Mouse (Mus musculus): ENCODE data around the gene Cfap45. TPM values are rescaled to one million over a fixed set of nuclear protein-coding genes. Genes with fewer than 3 reads are reported as not detected.

Gene Cfap45
- polyA plus RNA-seq, 1 experiment from 2014 or later: 2.4 TPM

DNA sequence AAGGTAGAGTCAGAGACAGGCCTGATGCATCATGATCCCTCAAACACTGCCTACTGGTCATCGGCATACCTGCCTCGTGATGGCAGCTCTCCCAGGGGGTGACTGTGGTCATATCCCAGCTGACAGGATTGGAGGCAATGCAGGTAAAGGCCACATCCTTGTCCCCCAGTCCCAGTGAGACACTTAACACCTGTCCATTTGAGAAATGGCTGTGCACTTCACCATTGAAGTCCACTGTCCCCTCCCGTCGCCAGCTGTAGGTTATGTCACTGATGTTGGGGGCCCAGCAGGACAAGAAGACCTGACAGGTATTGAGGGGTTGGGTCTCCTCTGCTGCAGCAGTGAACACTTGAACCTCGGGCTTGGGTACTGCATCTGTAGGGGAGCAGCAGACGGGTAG is 63.7 kb downstream of the Cfap45 start:
- Histone ChIP-seq H3K27me3 (replicated peaks; ENCODE audit: control insufficient read depth, insufficient read depth, low read length) (peaks cover 7% of the 10 kb centered on the region; the same call in 1 of the 2 replicates), H3K4me1 (ENCODE audit: control insufficient read depth, insufficient read depth, low read length) (peaks cover 12% of the 10 kb centered on the region), H3K36me3 (ENCODE audit: control insufficient read depth, insufficient read depth, low read length) (no peaks in the 10 kb centered on the region), H3K4me2 (ENCODE audit: low read length) (no peak overlapping the region), H3K4me3 (ENCODE audit: low read depth, low read length) (no peak overlapping the region), H3K9me3 (replicated peaks; ENCODE audit: control insufficient read depth, low read length) (no peaks in the 10 kb centered on the region), H3K27ac (ENCODE audit: low read depth, low read length) (no peak overlapping the region), H3K9ac (ENCODE audit: low read length) (no peak overlapping the region)
- WGBS: 81% methylated on average over 6 of the region's 6 CpGs
- DNase-seq (ENCODE audit: low spot score): no peak
- ATAC-seq: no peak

- H3K9ac ChIP-seq (ENCODE audit: low read length): no peak overlapping the region
- peaks cover 12% of the 10 kb centered on the region for H3K4me1 ChIP-seq (ENCODE audit: control insufficient read depth, insufficient read depth, low read length)
- no peak overlapping the region for H3K4me3 ChIP-seq (ENCODE audit: low read depth, low read length)
- peaks cover 7% of the 10 kb centered on the region; the same call in 1 of the 2 replicates for H3K27me3 ChIP-seq (replicated peaks; ENCODE audit: control insufficient read depth, insufficient read depth, low read length)
- H3K36me3 ChIP-seq (ENCODE audit: control insufficient read depth, insufficient read depth, low read length): no peaks in the 10 kb centered on the region
- ATAC-seq: peak; percentile 2; the same call in 1 of the 2 replicates
- H3K4me2 ChIP-seq (ENCODE audit: low read length): no peak overlapping the region
- H3K9me3 ChIP-seq (replicated peaks; ENCODE audit: control insufficient read depth, low read length): no peaks in the 10 kb centered on the region
- 36% methylated on average over 4 of the region's 4 CpGs for WGBS
- no peak for DNase-seq (ENCODE audit: low spot score)
- H3K27ac ChIP-seq (ENCODE audit: low read depth, low read length): no peak overlapping the region
These were observed 64.4 kb downstream of the Cfap45 start for GRCm38 (mm10) chr1:172585026-172585425.

GRCm38 (mm10) chr1:172585612-172586567 is 65.3 kb downstream of the Cfap45 start:
- Histone ChIP-seq H3K27ac (ENCODE audit: low read depth, low read length) (peak overlapping the region; percentile 48; the same call in 1 of the 2 replicates), H3K36me3 (ENCODE audit: control insufficient read depth, insufficient read depth, low read length) (no peaks in the 10 kb centered on the region), H3K9me3 (replicated peaks; ENCODE audit: control insufficient read depth, low read length) (no peaks in the 10 kb centered on the region), H3K4me3 (ENCODE audit: low read depth, low read length) (no peak overlapping the region), H3K4me1 (ENCODE audit: control insufficient read depth, insufficient read depth, low read length) (peaks cover 12% of the 10 kb centered on the region), H3K27me3 (replicated peaks; ENCODE audit: control insufficient read depth, insufficient read depth, low read length) (peaks cover 7% of the 10 kb centered on the region; the same call in 1 of the 2 replicates), H3K4me2 (ENCODE audit: low read length) (peak overlapping the region; percentile 40), H3K9ac (ENCODE audit: low read length) (peak overlapping the region; percentile 49; the same call in 1 of the 2 replicates)
- DNase-seq (ENCODE audit: low spot score): peak; percentile 74
- 6% methylated on average over 26 of the region's 26 CpGs for WGBS
- ATAC-seq: peak; percentile 86

DNA sequence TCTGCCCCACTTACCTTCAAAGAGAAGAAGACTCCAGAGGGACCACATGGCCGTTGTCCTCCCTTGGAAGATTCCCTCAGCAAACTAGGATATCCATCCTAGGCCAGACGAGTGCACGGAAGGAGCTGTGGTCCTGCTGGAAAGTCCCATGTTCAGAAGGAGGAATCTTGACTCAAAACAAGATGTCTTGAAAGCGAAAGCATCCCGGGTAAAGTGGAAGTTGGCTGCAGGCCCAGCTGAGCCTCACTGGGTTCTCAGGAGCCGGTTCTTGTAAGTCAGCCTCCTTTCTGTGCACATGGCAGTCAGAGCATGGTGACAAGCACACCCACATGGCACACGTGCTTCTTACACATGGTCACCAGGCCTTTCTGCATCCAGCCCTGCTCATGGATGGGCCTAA is 69.8 kb downstream of the Cfap45 start, which contains the start of gene Slamf8:
TSS of gene Slamf8 (minus strand) at position 184 of the 400 bp plus-strand sequence.
- no peak for ATAC-seq
- WGBS: 81% methylated on average over 7 of the region's 7 CpGs
- H3K4me1 ChIP-seq (ENCODE audit: control insufficient read depth, insufficient read depth, low read length): peaks cover 12% of the 10 kb centered on the region
- no peak within 1 kb of the TSS for H3K9ac ChIP-seq (ENCODE audit: low read length)
- H3K4me2 ChIP-seq (ENCODE audit: low read length): no peak within 1 kb of the TSS
- DNase-seq (ENCODE audit: low spot score): no peak
- no peaks in the 10 kb centered on the region for H3K9me3 ChIP-seq (replicated peaks; ENCODE audit: control insufficient read depth, low read length)
- no peaks in the 10 kb centered on the region for H3K36me3 ChIP-seq (ENCODE audit: control insufficient read depth, insufficient read depth, low read length)
- H3K4me3 ChIP-seq (ENCODE audit: low read depth, low read length): no peak within 1 kb of the TSS
- H3K27me3 ChIP-seq (replicated peaks; ENCODE audit: control insufficient read depth, insufficient read depth, low read length): no peaks in the 10 kb centered on the region; the same call in 1 of the 2 replicates
- no peak within 1 kb of the TSS for H3K27ac ChIP-seq (ENCODE audit: low read depth, low read length)

GRCm38 (mm10) chr1:172593321-172593720 is 72.7 kb downstream of the Cfap45 start:
- ATAC-seq (no peak), DNase-seq (ENCODE audit: low spot score) (no peak)
- WGBS: 59% methylated on average over 3 of the region's 3 CpGs
- Histone ChIP-seq H3K4me1 (ENCODE audit: control insufficient read depth, insufficient read depth, low read length) (no peaks in the 10 kb centered on the region), H3K27ac (ENCODE audit: low read depth, low read length) (no peak overlapping the region), H3K9ac (ENCODE audit: low read length) (no peak overlapping the region), H3K4me2 (ENCODE audit: low read length) (no peak overlapping the region), H3K9me3 (replicated peaks; ENCODE audit: control insufficient read depth, low read length) (no peaks in the 10 kb centered on the region), H3K4me3 (ENCODE audit: low read depth, low read length) (no peak overlapping the region), H3K36me3 (ENCODE audit: control insufficient read depth, insufficient read depth, low read length) (no peaks in the 10 kb centered on the region), H3K27me3 (replicated peaks; ENCODE audit: control insufficient read depth, insufficient read depth, low read length) (no peaks in the 10 kb centered on the region)

- H3K4me1 ChIP-seq (ENCODE audit: control insufficient read depth, insufficient read depth, low read length): no peaks in the 10 kb centered on the region
- H3K9me3 ChIP-seq (replicated peaks; ENCODE audit: control insufficient read depth, low read length): no peaks in the 10 kb centered on the region
- ATAC-seq: no peak
- no peak overlapping the region for H3K27ac ChIP-seq (ENCODE audit: low read depth, low read length)
- no peaks in the 10 kb centered on the region for H3K27me3 ChIP-seq (replicated peaks; ENCODE audit: control insufficient read depth, insufficient read depth, low read length)
- 89% methylated on average over 2 of the region's 2 CpGs for WGBS
- H3K36me3 ChIP-seq (ENCODE audit: control insufficient read depth, insufficient read depth, low read length): no peaks in the 10 kb centered on the region
- no peak overlapping the region for H3K9ac ChIP-seq (ENCODE audit: low read length)
- no peak overlapping the region for H3K4me2 ChIP-seq (ENCODE audit: low read length)
- no peak overlapping the region for H3K4me3 ChIP-seq (ENCODE audit: low read depth, low read length)
- no peak for DNase-seq (ENCODE audit: low spot score)
These were observed 73.4 kb downstream of the Cfap45 start for GRCm38 (mm10) chr1:172593956-172594355.

DNA sequence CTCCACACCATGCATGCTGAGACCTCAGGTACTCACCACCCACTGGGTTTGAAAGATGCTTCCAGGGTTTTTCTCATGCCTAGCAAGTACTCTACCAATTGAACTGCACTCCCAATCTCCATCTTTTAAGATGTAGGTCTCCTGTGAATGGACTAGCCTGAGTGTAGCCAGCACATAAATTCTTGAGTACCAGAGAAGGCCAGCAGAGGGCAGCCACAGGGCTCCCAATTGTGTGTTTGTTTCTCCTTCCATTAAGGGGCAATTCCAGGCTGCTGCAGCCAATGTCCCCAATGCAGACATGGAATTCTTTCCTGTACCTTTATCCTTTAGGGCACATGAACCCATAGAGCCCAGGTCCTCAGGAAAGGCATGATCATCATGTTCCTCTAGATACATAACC is 73.9 kb downstream of the Cfap45 start:
- no peaks in the 10 kb centered on the region for H3K36me3 ChIP-seq (ENCODE audit: control insufficient read depth, insufficient read depth, low read length)
- no peak overlapping the region for H3K9ac ChIP-seq (ENCODE audit: low read length)
- peak; percentile 60 for DNase-seq (ENCODE audit: low spot score)
- no peaks in the 10 kb centered on the region for H3K4me1 ChIP-seq (ENCODE audit: control insufficient read depth, insufficient read depth, low read length)
- no peak overlapping the region for H3K4me2 ChIP-seq (ENCODE audit: low read length)
- no peaks in the 10 kb centered on the region for H3K27me3 ChIP-seq (replicated peaks; ENCODE audit: control insufficient read depth, insufficient read depth, low read length)
- no peak overlapping the region for H3K27ac ChIP-seq (ENCODE audit: low read depth, low read length)
- peak; percentile 62 for ATAC-seq
- H3K9me3 ChIP-seq (replicated peaks; ENCODE audit: control insufficient read depth, low read length): no peaks in the 10 kb centered on the region
- H3K4me3 ChIP-seq (ENCODE audit: low read depth, low read length): no peak overlapping the region
